Mouse (Mus musculus): ENCODE results near the gene Manba. TPM values are rescaled to one million over a fixed set of nuclear protein-coding genes. Genes with fewer than 3 reads are reported as not detected.

Manba gene
- total and polyA plus RNA-seq, 2 experiments from 2014 or later: 7.2 to 14.0 TPM

DNA sequence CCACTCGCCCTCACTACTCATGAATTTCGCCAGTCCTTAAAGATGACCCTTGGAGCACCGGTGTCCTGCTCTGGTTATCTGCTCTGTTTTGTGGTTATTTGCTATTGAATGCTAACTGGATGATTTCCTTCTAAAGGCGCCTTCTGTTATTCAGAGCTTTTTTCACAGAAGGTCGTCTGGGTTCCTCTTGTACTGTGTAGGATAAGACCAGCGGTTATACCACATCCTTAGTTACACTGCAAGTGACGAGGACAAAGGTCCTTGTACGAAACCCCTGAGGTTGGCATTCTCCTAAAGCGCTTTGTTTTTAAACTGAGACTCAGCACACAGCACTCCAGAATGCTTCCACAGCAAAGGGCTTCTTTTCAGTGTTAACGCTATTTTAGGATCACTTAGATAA lies 117.3 kb downstream of the Manba start:
- no peak for ATAC-seq (ENCODE audit: low FRiP score)
- no peaks in the 10 kb centered on the region for H3K27me3 ChIP-seq (ENCODE audit: insufficient read depth, low read length)
- no peak overlapping the region for H3K9ac ChIP-seq (replicated peaks; ENCODE audit: low read length, poor library complexity, severe bottlenecking)
- no peak for TF ChIP-seq CTCF (IDR thresholded peaks at IDR 0.05)
- peaks cover 38% of the 10 kb centered on the region for H3K36me3 ChIP-seq (ENCODE audit: insufficient read depth, low read length)
- H3K27ac ChIP-seq (ENCODE audit: low read depth, low read length): no peak overlapping the region
- no peak overlapping the region for H3K4me2 ChIP-seq (ENCODE audit: low read depth, low read length, poor library complexity, severe bottlenecking)
- H3K4me3 ChIP-seq (ENCODE audit: low read depth, low read length): no peak overlapping the region
- H3K4me1 ChIP-seq (ENCODE audit: insufficient read depth, low read length): no peaks in the 10 kb centered on the region
- no peaks in the 10 kb centered on the region for H3K9me3 ChIP-seq (ENCODE audit: low read length)
- 90% methylated on average over 10 of the region's 10 CpGs for WGBS
- DNase-seq (ENCODE audit: low spot score): no peak

DNA sequence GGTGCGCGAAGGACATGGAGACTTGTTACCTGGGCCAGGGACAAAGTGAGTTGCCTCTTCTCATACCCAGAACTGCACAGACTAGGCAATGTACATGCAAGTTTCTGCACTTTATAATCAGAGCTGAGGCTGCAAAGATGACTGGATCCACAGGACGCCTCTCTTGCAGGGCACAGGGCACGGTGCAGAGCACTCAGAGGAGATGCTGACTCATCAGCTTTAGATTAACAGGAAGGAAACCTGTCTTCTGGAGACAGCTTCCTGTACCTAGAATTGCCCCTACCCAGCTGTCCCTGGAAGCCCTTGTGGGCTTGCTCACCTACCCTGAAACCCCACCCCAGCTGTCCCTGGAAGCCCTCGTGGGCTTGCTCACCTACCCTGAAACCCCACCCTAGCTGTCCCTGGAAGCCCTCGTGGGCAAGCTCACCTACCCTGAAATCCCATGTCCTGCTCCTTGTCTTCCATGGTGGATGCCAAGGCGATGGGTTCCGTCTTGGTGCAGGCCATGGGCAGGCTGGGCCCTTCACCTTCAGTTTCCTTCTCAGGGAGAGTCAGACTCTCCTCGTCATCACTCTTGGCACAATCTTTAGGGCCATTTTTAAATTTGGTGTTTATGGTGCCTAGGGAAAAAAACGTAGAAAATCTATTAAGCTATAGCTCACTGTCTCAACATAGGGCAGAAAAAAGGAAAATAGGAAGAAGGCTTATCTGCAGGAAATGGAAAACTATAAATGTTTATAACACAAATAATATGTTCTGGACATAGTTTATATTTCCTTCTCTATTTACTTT lies 119.4 kb downstream of the Manba start:
- DNase-seq (ENCODE audit: low spot score): no peak
- Histone ChIP-seq H3K4me3 (ENCODE audit: low read depth, low read length) (no peak overlapping the region), H3K4me1 (ENCODE audit: insufficient read depth, low read length) (no peaks in the 10 kb centered on the region), H3K9ac (replicated peaks; ENCODE audit: low read length, poor library complexity, severe bottlenecking) (no peak overlapping the region), H3K4me2 (ENCODE audit: low read depth, low read length, poor library complexity, severe bottlenecking) (no peak overlapping the region), H3K36me3 (ENCODE audit: insufficient read depth, low read length) (peaks cover 38% of the 10 kb centered on the region), H3K9me3 (ENCODE audit: low read length) (no peaks in the 10 kb centered on the region), H3K27me3 (ENCODE audit: insufficient read depth, low read length) (no peaks in the 10 kb centered on the region), H3K27ac (ENCODE audit: low read depth, low read length) (no peak overlapping the region)
- 92% methylated on average over 10 of the region's 10 CpGs for WGBS
- TF ChIP-seq CTCF (IDR thresholded peaks at IDR 0.05): no peak
- ATAC-seq (ENCODE audit: low FRiP score): no peak

DNA sequence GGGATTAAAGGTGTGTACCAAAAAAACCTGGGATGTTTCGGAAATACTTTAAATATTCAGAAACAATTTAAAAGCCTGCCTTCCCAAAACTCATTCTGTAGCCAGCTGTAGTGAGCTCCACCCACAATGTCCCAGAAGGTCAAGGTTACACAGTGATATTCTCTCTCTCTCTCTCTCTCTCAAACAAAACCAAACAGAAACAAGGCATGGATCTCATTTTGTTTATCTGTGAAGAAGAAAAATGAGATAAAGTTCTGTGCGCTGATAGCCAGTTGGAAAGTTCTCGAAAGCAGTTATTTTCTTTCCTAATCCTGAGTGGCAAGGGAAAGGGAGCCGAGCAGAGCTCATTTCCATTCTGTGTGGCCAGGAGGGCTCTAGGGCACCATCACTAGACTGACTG lies 120.1 kb downstream of the Manba start:
- Histone ChIP-seq H3K4me1 (ENCODE audit: insufficient read depth, low read length) (0 out of 2 replicates have a peak, but pooled peaks cover under 1% of the 10 kb centered on the region), H3K9me3 (ENCODE audit: low read length) (no peaks in the 10 kb centered on the region), H3K27me3 (ENCODE audit: insufficient read depth, low read length) (no peaks in the 10 kb centered on the region), H3K4me2 (ENCODE audit: low read depth, low read length, poor library complexity, severe bottlenecking) (no peak overlapping the region), H3K9ac (replicated peaks; ENCODE audit: low read length, poor library complexity, severe bottlenecking) (no peak overlapping the region), H3K4me3 (ENCODE audit: low read depth, low read length) (no peak overlapping the region), H3K27ac (ENCODE audit: low read depth, low read length) (no peak overlapping the region), H3K36me3 (ENCODE audit: insufficient read depth, low read length) (peaks cover 34% of the 10 kb centered on the region)
- DNase-seq (ENCODE audit: low spot score): no peak
- no peak for ATAC-seq (ENCODE audit: low FRiP score)
- WGBS: 66% methylated on average over 4 of the region's 4 CpGs
- TF ChIP-seq CTCF (IDR thresholded peaks at IDR 0.05): no peak

DNA sequence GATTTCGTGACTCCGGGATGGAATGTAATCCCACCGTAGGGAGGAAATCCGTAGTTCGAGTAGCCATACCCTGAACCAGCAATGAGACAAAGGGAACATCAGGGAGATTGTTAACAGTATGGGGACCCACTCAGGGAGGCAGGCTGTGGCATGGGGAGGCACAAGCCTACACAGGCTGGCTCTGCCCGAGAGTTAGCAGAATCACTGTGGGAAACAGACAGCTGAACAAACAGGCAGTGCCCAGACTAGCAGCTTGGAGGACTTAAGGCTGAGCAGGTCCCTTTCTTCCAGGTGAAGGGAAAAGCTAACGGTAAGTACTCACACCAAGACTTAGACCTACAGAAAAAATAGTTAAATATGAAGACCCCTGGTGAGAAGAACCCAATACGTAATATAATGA lies 121.2 kb downstream of the Manba start:
- Histone ChIP-seq H3K4me2 (ENCODE audit: low read depth, low read length, poor library complexity, severe bottlenecking) (no peak overlapping the region), H3K27me3 (ENCODE audit: insufficient read depth, low read length) (no peaks in the 10 kb centered on the region), H3K9me3 (ENCODE audit: low read length) (no peaks in the 10 kb centered on the region), H3K36me3 (ENCODE audit: insufficient read depth, low read length) (peaks cover 28% of the 10 kb centered on the region), H3K9ac (replicated peaks; ENCODE audit: low read length, poor library complexity, severe bottlenecking) (no peak overlapping the region), H3K27ac (ENCODE audit: low read depth, low read length) (no peak overlapping the region), H3K4me1 (ENCODE audit: insufficient read depth, low read length) (0 out of 2 replicates have a peak, but pooled peaks cover 4% of the 10 kb centered on the region), H3K4me3 (ENCODE audit: low read depth, low read length) (no peak overlapping the region)
- TF ChIP-seq CTCF (IDR thresholded peaks at IDR 0.05): no peak
- DNase-seq (ENCODE audit: low spot score) (no peak), ATAC-seq (ENCODE audit: low FRiP score) (no peak)
- WGBS: 90% methylated on average over 8 of the region's 8 CpGs

DNA sequence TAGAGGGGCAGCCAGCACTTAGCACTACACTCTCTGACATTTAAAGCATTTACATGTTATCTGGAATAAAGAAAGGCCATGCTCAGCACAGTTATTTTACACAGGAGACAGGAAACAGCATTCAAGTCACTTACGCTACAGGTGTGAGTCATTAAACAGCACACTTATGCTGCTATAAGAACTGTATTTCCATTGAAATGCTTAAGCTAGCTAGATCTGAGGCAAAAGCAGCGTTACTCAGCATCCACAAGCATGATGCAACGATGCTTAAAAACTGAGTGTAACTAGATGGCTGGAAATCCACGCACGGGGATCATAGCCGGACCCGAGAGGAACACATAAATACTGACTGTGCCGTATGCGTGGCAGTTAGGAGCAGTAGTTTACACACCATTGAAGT lies 121.6 kb downstream of the Manba start:
- Histone ChIP-seq H3K4me1 (ENCODE audit: insufficient read depth, low read length) (0 out of 2 replicates have a peak, but pooled peaks cover 4% of the 10 kb centered on the region), H3K27ac (ENCODE audit: low read depth, low read length) (no peak overlapping the region), H3K4me3 (ENCODE audit: low read depth, low read length) (no peak overlapping the region), H3K27me3 (ENCODE audit: insufficient read depth, low read length) (no peaks in the 10 kb centered on the region), H3K9me3 (ENCODE audit: low read length) (no peaks in the 10 kb centered on the region), H3K36me3 (ENCODE audit: insufficient read depth, low read length) (peaks cover 26% of the 10 kb centered on the region), H3K9ac (replicated peaks; ENCODE audit: low read length, poor library complexity, severe bottlenecking) (no peak overlapping the region), H3K4me2 (ENCODE audit: low read depth, low read length, poor library complexity, severe bottlenecking) (no peak overlapping the region)
- WGBS: 89% methylated on average over 9 of the region's 9 CpGs
- DNase-seq (ENCODE audit: low spot score) (no peak), ATAC-seq (ENCODE audit: low FRiP score) (no peak)
- no peak for TF ChIP-seq CTCF (IDR thresholded peaks at IDR 0.05)

GRCm38 (mm10) chr3:135607660-135608473 lies 122.5 kb downstream of the Manba start:
- 0 out of 2 replicates have a peak, but pooled peaks cover 4% of the 10 kb centered on the region for H3K4me1 ChIP-seq (ENCODE audit: insufficient read depth, low read length)
- H3K36me3 ChIP-seq (ENCODE audit: insufficient read depth, low read length): peaks cover 22% of the 10 kb centered on the region
- H3K4me3 ChIP-seq (ENCODE audit: low read depth, low read length): no peak overlapping the region
- H3K4me2 ChIP-seq (ENCODE audit: low read depth, low read length, poor library complexity, severe bottlenecking): no peak overlapping the region
- ATAC-seq (ENCODE audit: low FRiP score) (no peak), DNase-seq (ENCODE audit: low spot score) (no peak)
- H3K9me3 ChIP-seq (ENCODE audit: low read length): no peaks in the 10 kb centered on the region
- no peak overlapping the region for H3K27ac ChIP-seq (ENCODE audit: low read depth, low read length)
- no peaks in the 10 kb centered on the region for H3K27me3 ChIP-seq (ENCODE audit: insufficient read depth, low read length)
- no peak overlapping the region for H3K9ac ChIP-seq (replicated peaks; ENCODE audit: low read length, poor library complexity, severe bottlenecking)
- TF ChIP-seq CTCF (IDR thresholded peaks at IDR 0.05): no peak
- 91% methylated on average over 24 of the region's 24 CpGs for WGBS
